Mouse (Mus musculus) ES-E14 (cell line): Measurements from ENCODE around the gene Thada. TPM values are rescaled to one million over a fixed set of nuclear protein-coding genes. Genes with fewer than 3 reads are reported as not detected.

Experiments used
- DNase-seq: peaks from one replicate; pipeline ENCODE4 v3.0.0-alpha.2; 2013; ENCODE audit warnings: low read depth, low spot score
- H3K27ac ChIP-seq: 2 replicates; pipeline ENCODE4 v1.5.1; 2012; ENCODE audit warnings: low read depth, mild to moderate bottlenecking, low read length, moderate library complexity, mixed read lengths; ENCODE audit not compliant: poor library complexity, insufficient read depth, severe bottlenecking
- H3K36me3 ChIP-seq: 2 replicates; pipeline ENCODE4 v1.6.1; 2012; ENCODE audit warnings: mild to moderate bottlenecking, low read length, moderate library complexity, mixed read lengths; ENCODE audit not compliant: control insufficient read depth, poor library complexity, insufficient read depth, severe bottlenecking
- H3K4me1 ChIP-seq, 2 experiments: fragments of 150-350 bp in 1 of 2; sonication (generic) in 1 of 2; 2 replicates each; pipeline ENCODE4 v1.6.1; 2012; ENCODE audit warnings: low read length in 2 of 2, mild to moderate bottlenecking in 1 of 2, mixed read lengths in 1 of 2; ENCODE audit not compliant: control insufficient read depth in 2 of 2, insufficient read depth in 2 of 2, poor library complexity in 1 of 2
- H3K4me3 ChIP-seq, 2 experiments: fragments of 150-350 bp in 1 of 2; sonication (generic) in 1 of 2; 2 replicates each; pipeline ENCODE4 v1.5.1; 2012; ENCODE audit warnings: low read length in 2 of 2, low read depth in 1 of 2, mild to moderate bottlenecking in 1 of 2, mixed read lengths in 1 of 2; ENCODE audit not compliant: insufficient read depth in 1 of 2, poor library complexity in 1 of 2, severe bottlenecking in 1 of 2
- H3K9ac ChIP-seq: 2 replicates; pipeline ENCODE4 v1.6.1; 2012; ENCODE audit warnings: low read depth, mild to moderate bottlenecking, low read length, mixed read lengths; ENCODE audit not compliant: poor library complexity, insufficient read depth, severe bottlenecking
- H3K9me3 ChIP-seq: fragments of 150-350 bp; sonication (generic); 2 replicates; pipeline ENCODE4 v1.6.1; 2012; ENCODE audit warnings: low read depth, mild to moderate bottlenecking, low read length; ENCODE audit not compliant: control insufficient read depth, insufficient read depth
- CHD2 ChIP-seq: IDR thresholded peaks from 2 replicates; pipeline ENCODE4 v1.6.1; 2014; ENCODE audit warnings: mild to moderate bottlenecking, low read depth, low read length, inconsistent platforms
- HCFC1 ChIP-seq: IDR thresholded peaks from 2 replicates; pipeline ENCODE4 v1.6.1; 2012; ENCODE audit warnings: low read length, inconsistent platforms, borderline replicate concordance; ENCODE audit not compliant: insufficient read depth
- MAFK ChIP-seq: IDR thresholded peaks from 2 replicates; pipeline ENCODE4 v1.6.1; 2014; ENCODE audit warnings: mild to moderate bottlenecking, low read depth, low read length, inconsistent platforms; ENCODE audit not compliant: insufficient read depth
- ZC3H11A ChIP-seq: IDR thresholded peaks from 2 replicates; pipeline ENCODE4 v1.6.1; 2012; ENCODE audit warnings: low read depth, mild to moderate bottlenecking, inconsistent platforms, low read length, borderline replicate concordance
- ZNF384 ChIP-seq: IDR thresholded peaks from 2 replicates; pipeline ENCODE4 v1.6.1; 2012; ENCODE audit warnings: low read depth, low read length, inconsistent platforms
- in situ Hi-C, 2 experiments: fragments of 600-800 bp; cut with MboI; formaldehyde crosslinking; loops; one replicate each; pipeline ENCODE4 v1.15.1; 2025; ENCODE audit warnings: low sequenced_read_pairs in 2 of 2, inconsistent platforms in 1 of 2; ENCODE audit not compliant: unreplicated experiment in 2 of 2
- total RNA-seq: library from RNA; depleted of rRNA; stranded (reverse); fragments of 300-350 nt; gene quantifications from 2 replicates; pipeline ENCODE4 v1.2.3, GENCODE M21; 2012

The Thada gene
- total RNA-seq, 1 experiment, result 37.4 TPM

DNA sequence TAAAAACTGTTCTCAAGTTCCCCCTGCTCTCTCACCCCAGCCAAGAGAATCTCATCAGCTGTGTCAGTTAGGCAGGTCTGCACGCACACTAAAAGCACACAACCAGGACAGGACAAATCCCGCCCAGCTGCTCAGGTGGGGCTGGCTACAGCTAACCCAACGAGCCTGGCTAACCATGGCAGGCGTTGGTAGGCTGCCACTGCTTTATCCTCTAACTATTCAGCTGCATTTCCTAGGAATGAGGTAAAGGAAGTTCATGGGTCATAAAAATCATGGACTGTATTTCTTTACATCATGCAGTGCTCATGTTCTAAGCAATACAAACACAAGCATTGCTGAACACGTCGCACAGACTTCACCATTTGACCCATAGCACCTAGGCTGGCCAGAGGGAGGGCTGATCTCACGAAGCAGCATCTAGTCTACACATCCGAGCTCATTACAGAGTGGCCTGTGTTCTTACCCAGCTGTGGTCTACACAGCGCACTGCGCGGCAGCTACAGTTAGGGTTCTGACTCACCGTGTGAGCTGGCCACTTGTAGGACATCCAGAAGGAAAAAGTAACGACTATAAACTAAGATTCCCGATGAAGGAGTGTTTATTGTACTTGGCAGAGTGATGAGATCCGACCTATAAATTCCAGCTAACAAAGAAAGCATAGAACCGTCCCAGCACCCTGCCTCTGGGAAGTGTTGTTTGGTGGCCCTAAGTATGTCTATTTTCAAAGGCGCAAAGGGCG is 221.7 kb downstream of the Thada start:
- DNase-seq, result no peak
- H3K9ac ChIP-seq, result no peak overlapping the region
- no peaks in the 10 kb centered on the region for H3K4me1 ChIP-seq
- peaks cover 4% of the 10 kb centered on the region; the same call in 1 of the 2 replicates for H3K36me3 ChIP-seq
- H3K27ac ChIP-seq, result no peak overlapping the region; the same call in 1 of the 2 replicates
- TF ChIP-seq HCFC1, result no peak
- TF ChIP-seq ZNF384, result no peak
- no peak for TF ChIP-seq MAFK
- TF ChIP-seq ZC3H11A, result no peak
- TF ChIP-seq CHD2, result no peak
- in situ Hi-C loops, result no loop called here
- no peak overlapping the region for H3K4me3 ChIP-seq
- no peaks in the 10 kb centered on the region for H3K9me3 ChIP-seq

DNA sequence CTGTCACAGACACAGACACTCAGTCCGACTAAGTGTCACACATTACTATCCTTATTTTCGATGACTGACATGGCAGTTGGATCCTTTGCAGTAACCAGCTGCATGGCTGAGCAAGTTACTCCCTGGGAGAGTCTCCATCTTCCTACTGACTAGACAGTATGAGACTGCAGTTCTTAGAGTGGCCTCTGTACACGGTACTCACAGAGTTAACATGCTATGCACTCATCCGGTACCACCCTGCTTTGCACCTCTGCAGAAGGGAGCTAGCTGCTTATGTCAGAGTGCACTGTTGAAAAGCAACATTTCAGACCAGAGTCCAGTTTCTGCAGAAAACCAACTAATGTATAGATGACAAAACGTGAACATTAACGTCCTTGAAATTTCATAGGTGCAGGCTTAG is 222.2 kb downstream of the Thada start:
- no peaks in the 10 kb centered on the region for H3K4me1 ChIP-seq
- DNase-seq, result no peak
- TF ChIP-seq CHD2, result no peak
- no peak for TF ChIP-seq HCFC1
- TF ChIP-seq ZC3H11A, result no peak
- no peak for TF ChIP-seq MAFK
- TF ChIP-seq ZNF384, result no peak
- H3K27ac ChIP-seq, result no peak overlapping the region
- in situ Hi-C loops, result no loop called here
- no peak overlapping the region for H3K4me3 ChIP-seq
- peaks cover 2% of the 10 kb centered on the region; the same call in 1 of the 2 replicates for H3K36me3 ChIP-seq
- H3K9ac ChIP-seq, result no peak overlapping the region
- H3K9me3 ChIP-seq, result no peaks in the 10 kb centered on the region

DNA sequence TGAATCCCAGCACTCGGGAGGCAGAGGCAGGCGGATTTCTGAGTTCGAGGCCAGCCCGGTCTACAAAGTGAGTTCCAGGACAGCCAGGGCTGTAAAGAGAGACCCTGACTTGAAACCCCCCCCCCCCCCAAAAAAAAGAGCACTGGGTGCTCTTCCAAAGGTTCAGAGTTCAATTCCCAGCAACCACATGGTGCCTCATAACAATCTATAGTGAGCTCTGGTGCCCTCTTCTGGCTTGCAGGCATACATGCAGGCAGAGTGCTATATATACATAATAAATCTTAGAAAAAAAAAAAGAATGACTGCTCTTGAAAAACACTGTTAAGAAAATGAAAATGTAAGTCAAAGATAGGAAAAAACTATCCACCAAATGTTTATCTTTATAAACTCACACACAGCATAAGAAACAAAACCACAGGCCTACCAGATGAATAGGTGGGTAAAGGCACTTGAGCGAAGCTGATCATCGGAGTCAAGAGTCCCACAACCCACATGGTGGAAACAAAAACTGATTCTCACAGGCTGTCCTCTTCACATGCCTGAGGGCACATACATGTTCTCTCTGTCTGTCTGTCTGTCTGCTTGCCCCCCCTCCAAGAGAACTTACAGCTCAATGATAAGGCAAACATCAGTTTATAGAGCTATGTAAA is 224.6 kb downstream of the Thada start:
- DNase-seq, result peak; percentile 22
- Histone ChIP-seq H3K9ac (no peak overlapping the region), H3K9me3 (no peaks in the 10 kb centered on the region), H3K27ac (no peak overlapping the region), H3K4me3 (no peak overlapping the region), H3K36me3 (0 out of 2 replicates have a peak, but pooled peaks cover 2% of the 10 kb centered on the region), H3K4me1 (no peaks in the 10 kb centered on the region)
- in situ Hi-C loops, result no loop called here
- TF ChIP-seq CHD2 (no peak), MAFK (no peak), ZNF384 (no peak), HCFC1 (no peak), ZC3H11A (no peak)

DNA sequence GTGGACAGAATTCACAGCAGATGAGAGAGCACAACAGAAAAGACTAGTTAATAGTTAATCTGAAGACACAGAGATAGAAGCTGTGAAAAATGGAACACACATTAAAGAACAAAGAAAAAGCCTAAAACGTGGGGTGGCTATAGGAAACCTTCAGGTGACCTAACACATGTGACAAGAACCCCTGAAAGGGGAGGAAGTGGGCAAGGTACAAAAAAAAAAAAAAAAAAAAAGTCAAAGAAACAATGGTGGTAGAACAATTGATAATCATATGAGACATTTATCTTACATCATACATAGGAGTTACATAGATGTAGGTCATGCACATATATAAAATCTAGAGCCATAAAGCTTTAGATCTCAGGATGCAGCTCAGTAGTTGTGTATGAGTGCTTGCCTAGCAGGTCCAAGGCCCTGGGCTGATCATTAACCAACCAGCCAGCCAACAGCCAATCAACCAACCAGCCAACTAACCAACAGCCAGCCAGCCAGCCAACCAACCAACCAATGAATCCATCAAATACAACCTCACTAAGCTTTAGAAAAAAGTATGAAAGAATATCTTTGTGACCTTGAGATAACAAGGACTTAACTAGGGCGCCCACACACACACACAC is 226.2 kb downstream of the Thada start:
- TF ChIP-seq MAFK (no peak), CHD2 (no peak)
- no peak for DNase-seq
- Histone ChIP-seq H3K4me3 (no peak overlapping the region), H3K27ac (no peak overlapping the region), H3K4me1 (peaks cover 0 to 3% of the 10 kb centered on the region in 2 experiments; a peak in 1 of 4 replicates), H3K9ac (no peak overlapping the region), H3K9me3 (no peaks in the 10 kb centered on the region), H3K36me3 (0 out of 2 replicates have a peak, but pooled peaks cover 2% of the 10 kb centered on the region)
- in situ Hi-C loops, result no loop called here

DNA sequence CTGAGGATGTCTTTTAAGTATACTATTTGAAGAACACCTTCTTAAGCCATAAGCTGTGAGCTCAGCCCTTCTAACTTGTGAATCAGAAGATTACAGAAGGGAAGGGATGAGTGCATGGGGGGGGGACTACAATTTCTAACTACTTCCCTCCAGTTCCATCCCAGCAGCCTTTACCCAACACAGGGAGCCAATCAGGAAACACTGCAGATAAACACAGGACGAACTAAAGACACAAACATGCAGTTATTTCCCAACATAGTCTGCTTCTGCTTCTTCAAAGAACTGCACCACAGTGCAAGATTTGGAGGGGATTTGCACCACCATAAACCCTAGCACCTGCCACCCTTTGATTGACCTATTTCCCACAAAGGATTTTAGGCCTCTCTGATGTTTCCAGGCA is 227.8 kb downstream of the Thada start:
- in situ Hi-C loops, result no loop called here
- H3K9ac ChIP-seq, result no peak overlapping the region
- H3K27ac ChIP-seq, result no peak overlapping the region
- TF ChIP-seq MAFK, result no peak
- no peak for TF ChIP-seq CHD2
- TF ChIP-seq ZC3H11A, result no peak
- no peaks in the 10 kb centered on the region; the same call in 1 of the 2 replicates for H3K36me3 ChIP-seq
- H3K4me3 ChIP-seq, result no peak overlapping the region
- no peaks in the 10 kb centered on the region for H3K9me3 ChIP-seq
- DNase-seq, result no peak
- H3K4me1 ChIP-seq, result peaks cover 0 to 3% of the 10 kb centered on the region in 2 experiments; a peak in 1 of 4 replicates
